Mouse (Mus musculus) gonadal fat pad, adult 2 months (tissue): ENCODE results near the gene Cd164. TPM values are rescaled to one million over a fixed set of nuclear protein-coding genes. Genes with fewer than 3 reads are reported as not detected.

Source experiments
- DNase-seq: peaks from one replicate; pipeline ENCODE4 v3.0.0-alpha.2; 2012; ENCODE audit warnings: low read depth
- polyA plus RNA-seq: library from polyadenylated mRNA; depleted of rRNA; stranded (reverse); fragments of >200 nt; gene quantifications from 2 replicates; pipeline ENCODE4 v1.2.3, GENCODE M21; 2012

Gene Cd164
- polyA plus RNA-seq, 1 experiment, result 216 TPM

- no peak for DNase-seq
These were observed 27.4 kb downstream of the Cd164 start for GRCm38 (mm10) chr10:41546396-41547165.

- no peak for DNase-seq
These were observed 31.5 kb downstream of the Cd164 start for GRCm38 (mm10) chr10:41550711-41551110.

GRCm38 (mm10) chr10:41552319-41552718 is 33.1 kb downstream of the Cd164 start:
- no peak for DNase-seq

GRCm38 (mm10) chr10:41552847-41553589 is 33.8 kb downstream of the Cd164 start:
- DNase-seq, result peak; percentile 64

DNA sequence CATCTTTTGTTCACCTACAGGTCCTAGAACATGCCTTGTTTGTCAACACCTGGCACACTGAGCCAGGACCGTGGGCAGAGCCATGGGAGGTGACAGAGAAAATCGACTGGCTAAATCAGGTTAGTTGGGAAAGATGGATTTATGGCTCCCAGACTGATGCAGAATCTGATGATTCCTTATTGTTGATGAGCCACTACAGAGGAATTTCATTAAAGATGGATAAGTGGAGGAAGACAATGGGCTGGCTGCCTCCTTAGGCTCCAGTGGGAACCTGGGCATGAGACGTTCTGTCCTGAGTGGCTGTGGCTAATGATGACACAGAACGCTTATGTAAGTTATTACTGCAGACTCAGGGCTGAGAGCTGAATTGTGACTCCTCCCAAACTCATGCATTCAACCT is 34.5 kb downstream of the Cd164 start:
- no peak for DNase-seq

DNA sequence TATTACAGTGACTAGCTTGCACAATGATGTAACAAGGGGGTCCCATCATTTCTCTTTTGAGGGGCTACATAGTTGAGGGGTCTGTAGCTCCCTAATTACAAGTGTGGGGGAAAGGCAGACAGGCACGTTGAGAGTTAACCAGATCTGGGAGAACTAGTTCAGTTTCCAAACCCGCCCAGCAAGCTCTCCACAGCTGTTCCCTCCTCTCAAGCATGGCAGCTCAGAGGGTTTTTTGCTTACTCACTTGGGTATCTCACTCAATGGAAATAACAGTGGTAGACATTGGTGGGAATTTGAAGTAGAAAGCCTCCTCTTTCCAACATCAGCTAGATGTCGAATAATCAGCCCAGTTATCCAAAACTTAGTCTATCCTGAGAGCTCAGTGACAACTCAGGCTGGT is 35.9 kb downstream of the Cd164 start:
- DNase-seq, result no peak

GRCm38 (mm10) chr10:41558401-41558800 is 39.2 kb downstream of the Cd164 start:
- DNase-seq, result no peak

DNA sequence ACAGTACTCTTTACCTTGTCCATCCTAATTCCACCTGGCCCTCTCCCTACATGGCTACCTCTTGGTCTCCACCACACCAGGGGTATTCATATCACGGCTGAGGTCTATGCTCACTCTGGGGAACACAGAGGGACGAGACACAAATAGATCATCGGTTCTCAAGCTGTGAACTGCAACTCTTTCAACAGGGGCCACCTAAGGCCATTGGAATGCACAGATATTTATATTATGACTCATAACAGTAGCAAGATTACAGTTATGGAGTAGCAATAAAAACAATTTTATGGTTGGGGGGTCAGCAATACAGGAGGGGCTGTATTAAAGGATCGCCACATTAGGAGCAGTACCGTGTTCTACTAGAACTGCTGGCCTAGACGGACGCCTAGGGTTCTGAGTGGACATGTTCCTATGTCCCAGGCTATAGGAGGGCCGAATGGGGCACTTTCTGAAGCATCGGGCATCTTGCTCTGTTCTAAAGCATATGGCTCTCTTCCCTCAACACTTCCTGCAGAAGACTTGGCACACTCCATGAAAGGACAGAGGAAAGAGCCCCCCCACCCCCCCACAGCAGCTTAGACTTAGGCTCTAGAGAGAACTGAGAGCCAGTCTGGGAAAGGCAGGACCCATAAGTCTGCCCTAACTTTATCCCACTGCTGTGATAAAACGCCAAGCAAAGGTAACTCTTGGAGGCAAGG is 42.6 kb downstream of the Cd164 start:
- DNase-seq, result no peak

- DNase-seq, result no peak
These were observed 45.9 kb downstream of the Cd164 start for GRCm38 (mm10) chr10:41565141-41565540.

GRCm38 (mm10) chr10:41568306-41568705 is 49.1 kb downstream of the Cd164 start:
- no peak for DNase-seq

- no peak for DNase-seq
These were observed 51.9 kb downstream of the Cd164 start for GRCm38 (mm10) chr10:41571065-41571464.

DNA sequence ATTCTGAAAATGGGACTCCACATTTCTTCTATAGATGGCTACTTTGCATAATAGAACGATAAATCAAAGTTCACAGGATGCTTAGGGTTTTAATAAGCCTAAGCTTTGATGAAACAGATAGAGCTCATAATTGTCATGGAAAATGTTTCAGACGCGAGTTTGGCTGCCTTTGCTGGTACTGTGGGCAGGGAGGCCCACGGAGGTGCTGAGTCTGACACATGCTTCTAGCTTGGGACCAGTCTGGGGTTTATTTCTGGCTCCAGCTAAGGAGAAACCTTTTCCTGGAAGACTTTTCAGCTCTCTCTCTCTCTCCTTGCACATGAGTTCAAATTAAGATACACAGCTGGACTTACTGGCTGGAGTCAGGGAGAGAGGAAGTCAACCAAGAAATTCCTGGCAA is 53.1 kb downstream of the Cd164 start:
- no peak for DNase-seq

- DNase-seq, result no peak
These were observed 54.0 kb downstream of the Cd164 start for GRCm38 (mm10) chr10:41573190-41573589.

DNA sequence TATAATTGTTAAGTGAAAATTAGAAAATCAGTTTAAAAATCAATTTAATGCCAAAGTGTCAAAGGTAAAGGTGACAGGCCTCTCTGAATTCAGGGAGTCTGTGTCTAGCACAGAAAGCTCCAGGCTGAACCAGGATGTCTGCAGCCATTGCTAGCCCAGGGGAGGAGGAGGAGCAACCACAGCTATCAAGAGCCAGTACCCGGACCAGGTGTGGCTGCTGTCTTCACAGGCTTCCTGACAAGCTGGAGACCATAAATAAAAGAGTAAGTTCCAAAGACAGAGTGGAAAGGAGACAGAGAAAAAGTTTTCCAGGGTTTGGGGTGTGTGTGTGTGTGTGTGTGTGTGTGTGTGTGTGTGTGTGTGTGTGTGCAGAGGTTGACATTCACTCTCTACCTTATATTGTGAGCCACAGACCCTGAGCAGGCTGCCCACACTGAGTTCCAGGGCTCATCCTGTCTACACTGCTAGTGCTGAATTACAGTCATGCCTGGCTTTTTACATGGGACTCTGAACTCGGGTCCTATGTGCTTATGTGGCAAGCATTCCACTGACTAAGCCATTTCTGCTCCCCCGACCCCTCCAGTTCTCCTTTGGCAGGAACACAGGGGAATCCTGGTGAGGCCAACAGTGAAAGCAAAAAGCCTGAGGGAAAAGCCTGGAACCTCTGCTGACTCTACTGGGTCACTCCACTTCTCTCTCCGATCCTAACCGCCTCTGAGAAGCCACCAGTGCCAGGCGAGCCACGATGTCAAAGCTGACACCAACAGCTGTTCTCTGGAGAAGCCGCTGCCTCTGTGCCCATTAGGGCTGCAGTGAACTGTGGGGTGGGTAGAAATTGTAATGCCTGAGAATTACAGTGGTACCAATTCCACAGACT is 56.5 kb downstream of the Cd164 start:
- no peak for DNase-seq

DNA sequence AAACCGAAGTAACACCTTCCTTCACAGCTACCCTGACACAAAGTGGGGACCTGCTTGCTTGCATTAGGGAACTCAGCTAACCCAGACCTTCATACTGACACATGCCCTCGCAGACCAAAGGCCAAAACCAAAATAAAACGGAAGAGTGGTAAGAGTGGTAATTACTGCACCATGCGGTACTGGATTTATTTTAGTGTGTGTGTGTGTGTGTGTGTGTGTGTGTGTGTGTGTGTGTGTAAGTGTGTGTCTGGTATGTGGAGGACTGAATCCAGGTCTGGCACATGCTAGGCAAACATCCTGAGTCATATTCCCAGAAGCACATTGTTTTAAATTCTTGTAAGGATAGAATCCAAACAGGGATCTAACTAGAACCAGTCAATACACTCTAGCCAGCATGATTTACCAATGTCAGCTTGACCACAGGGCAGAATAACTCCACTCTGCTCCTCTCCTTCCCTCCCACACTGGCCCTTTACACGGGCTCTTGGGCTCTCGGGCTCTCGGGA is 57.2 kb downstream of the Cd164 start:
- DNase-seq, result no peak

DNA sequence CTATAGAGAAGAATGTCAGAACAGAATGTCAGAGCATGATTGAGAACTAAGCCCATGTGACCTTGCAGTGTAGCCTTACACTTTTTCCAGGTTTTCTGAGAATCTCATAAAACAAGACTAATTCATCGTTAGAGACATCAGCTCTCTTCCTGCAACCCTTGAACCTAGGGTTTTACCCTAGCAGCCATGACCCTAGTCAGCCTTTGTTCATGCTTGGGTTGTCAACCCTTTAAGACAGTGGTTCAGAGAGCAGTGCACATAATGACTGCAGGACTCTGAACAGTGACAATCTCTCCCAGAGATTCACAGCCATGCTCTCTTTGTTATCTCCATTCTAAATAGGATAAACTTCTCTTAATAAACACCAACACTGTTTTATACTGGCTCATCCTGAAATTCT is 59.3 kb downstream of the Cd164 start:
- DNase-seq, result no peak

DNA sequence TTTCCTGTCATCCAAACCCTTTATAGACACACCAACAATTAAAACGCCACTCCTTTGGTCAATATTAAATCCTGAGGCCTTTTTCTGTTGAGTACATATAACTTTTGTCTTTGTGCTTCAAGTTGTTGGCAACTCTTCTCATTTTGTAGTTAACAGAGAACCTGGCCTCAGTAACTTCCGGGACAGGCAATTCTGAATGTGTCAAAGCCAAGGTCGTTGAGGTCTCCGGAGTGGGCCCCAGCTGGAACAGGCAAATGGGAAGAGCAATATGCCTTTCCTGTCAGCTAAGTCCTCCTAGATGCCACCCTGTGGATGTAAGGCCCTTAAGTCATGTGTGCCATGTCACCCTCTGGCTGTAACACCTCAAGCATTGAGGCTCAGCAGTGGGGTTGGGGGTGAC is 61.2 kb downstream of the Cd164 start:
- no peak for DNase-seq
